8 mouse cellular contexts compared by ENCODE assay signal in the genomic region with DNA sequence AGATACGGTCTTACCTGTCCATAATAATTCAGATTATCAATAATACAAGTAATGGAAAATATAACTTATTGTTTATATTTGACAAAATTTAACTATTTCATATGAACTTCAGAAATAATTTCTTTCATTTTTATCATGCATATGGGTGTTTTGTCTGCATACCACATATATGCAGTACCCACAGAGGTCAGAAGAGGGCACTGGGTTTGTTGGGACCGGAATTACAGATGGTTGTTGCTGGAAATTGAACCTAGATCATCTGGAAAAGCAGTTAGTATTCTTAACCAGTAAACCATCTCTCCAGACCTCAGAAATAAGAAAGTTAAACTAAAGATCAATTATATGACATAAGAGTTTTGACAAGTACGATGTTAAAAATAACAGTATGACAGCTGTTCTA.
DNase-seq lines count a peak whose midpoint lies in the region; TF ChIP-seq lines count a peak whose summit lies in the region.

No protein-coding gene starts in this region.

- DNase-seq in adrenal gland, postnatal 10 days, result peak; percentile 18
- no peak for DNase-seq in adrenal gland, postnatal 4 days (ENCODE audit: low spot score in 2 of 2)
- peak in 1 of 2 experiments; percentile 25 for DNase-seq in layer of hippocampus, adult 2 months (ENCODE audit: low spot score in 2 of 2)
- DNase-seq in layer of hippocampus, adult 9-10 months (ENCODE audit: low spot score), result no peak
- peak; percentile 26 for DNase-seq in 416B (ENCODE audit: low read depth)
- DNase-seq in embryo, embryonic 10 days (ENCODE audit: low spot score), result peak; percentile 43
- DNase-seq in T-cell, adult 2 months (ENCODE audit: low spot score), result no peak
- DNase-seq in adrenal gland, postnatal 25 days, result no peak

- TF ChIP-seq CTCF in layer of hippocampus, adult 2 months (conservative IDR thresholded peaks at IDR 0.05), result peak; percentile 79

- no peak overlapping the region for H3K27ac ChIP-seq in layer of hippocampus, adult 2 months

- no peak overlapping the region for H3K4me3 ChIP-seq in layer of hippocampus, adult 2 months

Comparison
In these comparisons a context has a peak if more than half of its experiments do, and no peak if none do; other contexts are left out.
1. DNase-seq: peak in adrenal gland, postnatal 10 days (single experiment), 416B (single experiment) and embryo, embryonic 10 days (single experiment); none in adrenal gland, postnatal 4 days (0 of 2), layer of hippocampus, adult 9-10 months (single experiment), T-cell, adult 2 months (single experiment) and adrenal gland, postnatal 25 days (single experiment).